Mouse (Mus musculus) 3134 (cell line): Measurements from ENCODE around the gene Nyap1.
A peak's percentile ranks its signal among the peaks of the same experiment; 100 is the strongest.

Experiments
- DNase-seq: peaks from one replicate; pipeline ENCODE4 v3.0.0-alpha.2; 2011; ENCODE audit warnings: low spot score; ENCODE audit not compliant: insufficient read length; ENCODE audit errors: extremely low read depth

The Nyap1 gene

DNA sequence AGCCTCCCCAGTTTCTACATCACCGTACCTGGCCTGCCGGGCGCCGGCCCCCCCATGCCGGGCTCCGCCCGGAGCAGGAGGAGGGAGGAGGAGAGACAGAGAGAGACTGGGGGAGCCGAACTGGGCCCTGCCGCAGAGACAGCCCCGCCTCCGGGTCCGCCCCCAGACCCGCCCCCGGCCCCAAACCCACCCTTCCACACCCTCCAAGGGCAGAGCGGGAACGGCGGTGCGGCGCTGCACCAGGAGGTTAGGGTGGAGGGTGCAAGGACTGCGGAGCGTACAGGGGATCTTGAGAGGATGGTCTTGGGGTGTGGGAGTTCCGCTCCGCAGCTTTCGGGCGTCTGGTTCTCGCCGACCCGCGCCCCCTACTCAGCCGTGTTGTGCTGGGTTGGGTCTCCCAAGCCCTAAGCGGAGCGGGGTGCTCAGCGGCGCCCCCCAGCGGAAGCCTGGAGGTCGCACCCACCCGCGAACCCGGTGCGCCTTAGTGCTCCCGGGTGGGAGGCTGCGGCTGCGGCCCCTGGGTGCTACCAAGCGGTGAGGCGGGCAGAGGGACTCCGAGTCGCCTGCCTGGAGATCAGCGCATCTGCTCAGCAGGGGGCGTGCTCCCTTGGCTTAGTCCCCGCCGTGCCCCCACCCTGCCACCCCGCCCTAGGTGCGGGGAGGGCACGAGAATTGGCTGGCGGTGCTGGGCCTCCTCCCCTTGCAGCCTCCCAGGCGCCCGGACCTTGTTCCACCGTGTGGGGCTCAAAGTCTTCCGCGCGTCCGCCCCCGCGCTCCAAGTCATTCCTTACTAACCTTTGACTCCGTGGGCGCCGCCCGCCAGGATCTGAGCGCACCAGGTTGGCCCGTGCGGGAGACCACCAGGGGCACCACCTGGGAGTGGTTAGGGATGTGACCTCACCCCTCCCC is at the start of gene Nyap1:
Gene Nyap1, minus strand, starts transcription at position 585 of the 909 bp plus-strand sequence.
- peak; percentile 89 for DNase-seq

GRCm38 (mm10) chr5:137788946-137789531 is 47.6 kb upstream of the Nyap1 start:
- DNase-seq: no peak

GRCm38 (mm10) chr5:137788171-137788570 is 46.8 kb upstream of the Nyap1 start:
- no peak for DNase-seq

DNA sequence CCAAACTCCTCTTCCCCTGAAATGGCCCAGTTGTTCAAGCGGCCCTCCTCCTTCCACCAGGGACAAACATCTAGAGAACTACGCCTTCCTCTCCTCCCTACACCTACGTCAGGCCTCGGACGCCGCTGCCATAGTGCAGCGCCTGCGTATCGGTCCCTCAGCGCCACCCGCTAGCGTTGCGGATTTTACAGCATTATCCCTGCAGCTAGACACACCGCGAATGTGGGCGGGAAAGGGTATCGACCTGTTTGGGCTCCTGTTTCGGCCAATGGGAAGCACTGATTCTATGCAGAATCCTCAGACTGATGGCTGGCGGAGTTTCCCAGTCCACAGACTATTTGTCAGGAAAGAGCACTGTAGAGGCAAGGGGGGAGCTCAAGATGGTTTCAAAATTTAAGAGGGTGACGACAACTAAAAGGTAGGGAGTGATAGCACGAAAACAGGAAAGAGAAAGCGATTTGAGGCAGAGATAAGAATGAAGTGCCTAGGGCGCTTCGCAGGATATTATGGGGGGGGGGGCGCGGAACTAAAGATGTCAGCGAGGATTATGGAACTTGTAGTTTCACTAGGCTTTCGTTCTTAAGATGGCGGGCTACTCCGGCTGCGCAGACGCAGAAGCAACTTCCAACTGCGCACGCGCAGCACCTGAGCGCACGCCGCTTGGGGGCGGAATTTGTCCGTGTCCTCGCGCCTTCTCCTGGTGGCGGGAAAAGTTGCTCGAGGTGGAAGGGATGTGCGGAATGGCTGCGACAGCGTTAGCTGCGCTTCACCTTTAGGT is 45.9 kb upstream of the Nyap1 start, which contains the start of the genes Mepce and Zcwpw1:
Gene Mepce, minus strand, starts transcription at position 505 of the 778 bp plus-strand sequence.
Gene Zcwpw1, plus strand, starts transcription at position 648 of the 778 bp plus-strand sequence.
- peak; percentile 76 for DNase-seq

DNA sequence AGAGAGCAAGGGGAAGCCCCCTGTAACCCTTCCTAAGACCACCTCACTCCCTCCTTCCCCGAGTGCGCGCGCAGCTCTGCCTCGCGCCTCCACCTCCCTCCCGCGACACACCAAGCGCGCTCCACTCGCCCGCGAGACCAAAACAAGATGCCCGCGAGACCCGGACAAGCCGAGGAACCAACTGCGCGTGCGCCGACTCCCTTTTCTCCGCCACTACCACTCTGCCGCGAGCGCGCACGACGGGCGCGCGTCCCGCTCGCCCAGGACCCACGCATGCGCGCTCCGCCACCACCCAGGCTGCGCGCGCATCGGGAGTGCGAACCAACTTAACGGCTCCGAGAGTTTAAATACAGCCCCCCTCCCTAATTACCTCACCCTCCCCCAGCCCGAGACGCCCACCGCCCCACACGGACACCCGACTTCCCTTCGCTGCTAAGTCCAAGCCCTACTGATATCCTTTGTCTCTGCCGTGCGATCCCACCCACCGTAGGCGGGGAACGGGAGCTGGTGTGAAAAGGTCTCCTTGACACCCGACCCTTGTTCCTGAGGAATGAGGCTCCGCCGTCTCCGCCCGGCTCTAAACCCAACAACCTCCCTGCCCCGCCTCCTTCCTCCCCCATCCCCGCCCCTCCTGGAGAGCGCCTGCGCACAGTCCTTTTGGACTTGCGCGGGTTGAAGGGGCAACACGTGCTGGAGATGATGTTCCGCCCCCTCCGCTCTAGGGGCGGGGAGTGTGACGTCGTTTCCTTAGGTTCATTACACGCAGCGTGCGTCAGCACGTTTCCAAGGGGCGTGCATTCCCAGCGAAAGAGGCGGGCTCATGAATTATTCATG is 44.9 kb upstream of the Nyap1 start:
- DNase-seq: peak; percentile 99

- peak; percentile 29 for DNase-seq
Observed at GRCm38 (mm10) chr5:137785164-137786031, 44.0 kb upstream of the Nyap1 start.

GRCm38 (mm10) chr5:137784546-137784945 is 43.1 kb upstream of the Nyap1 start:
- no peak for DNase-seq

DNA sequence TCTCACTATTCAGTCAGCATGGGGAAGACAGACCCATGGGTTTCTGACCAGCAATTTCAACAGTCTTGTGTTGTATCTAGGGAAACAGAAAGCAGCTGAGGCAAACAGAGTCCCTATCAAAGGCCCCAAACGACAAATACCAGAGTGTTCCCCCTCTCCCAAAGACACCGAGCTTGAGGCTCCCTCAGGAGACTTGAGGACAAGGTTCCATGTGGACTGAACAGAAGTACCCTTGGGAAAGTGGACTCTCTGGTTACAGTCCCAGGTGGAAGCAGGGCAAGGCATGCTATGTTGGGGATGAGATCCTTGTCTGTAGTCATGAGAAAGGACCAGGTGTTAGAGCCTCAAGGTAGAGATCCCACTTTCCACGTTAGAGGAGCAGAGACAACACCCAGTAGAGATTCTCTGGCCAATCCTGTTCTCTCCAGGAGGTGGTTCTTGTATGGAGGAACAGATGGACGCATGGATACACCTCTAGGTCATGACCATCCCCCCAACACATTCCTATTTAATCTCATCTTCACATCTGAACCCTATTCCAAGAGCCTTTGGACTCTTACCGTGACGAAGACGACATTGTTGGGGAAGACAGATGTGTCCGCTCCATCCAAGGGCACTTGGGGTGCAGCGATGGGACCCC is 42.6 kb upstream of the Nyap1 start:
- DNase-seq: no peak

- DNase-seq: no peak
Observed at GRCm38 (mm10) chr5:137782776-137783522, 41.5 kb upstream of the Nyap1 start.

- DNase-seq: no peak
Observed at GRCm38 (mm10) chr5:137781661-137782060, 40.3 kb upstream of the Nyap1 start.

DNA sequence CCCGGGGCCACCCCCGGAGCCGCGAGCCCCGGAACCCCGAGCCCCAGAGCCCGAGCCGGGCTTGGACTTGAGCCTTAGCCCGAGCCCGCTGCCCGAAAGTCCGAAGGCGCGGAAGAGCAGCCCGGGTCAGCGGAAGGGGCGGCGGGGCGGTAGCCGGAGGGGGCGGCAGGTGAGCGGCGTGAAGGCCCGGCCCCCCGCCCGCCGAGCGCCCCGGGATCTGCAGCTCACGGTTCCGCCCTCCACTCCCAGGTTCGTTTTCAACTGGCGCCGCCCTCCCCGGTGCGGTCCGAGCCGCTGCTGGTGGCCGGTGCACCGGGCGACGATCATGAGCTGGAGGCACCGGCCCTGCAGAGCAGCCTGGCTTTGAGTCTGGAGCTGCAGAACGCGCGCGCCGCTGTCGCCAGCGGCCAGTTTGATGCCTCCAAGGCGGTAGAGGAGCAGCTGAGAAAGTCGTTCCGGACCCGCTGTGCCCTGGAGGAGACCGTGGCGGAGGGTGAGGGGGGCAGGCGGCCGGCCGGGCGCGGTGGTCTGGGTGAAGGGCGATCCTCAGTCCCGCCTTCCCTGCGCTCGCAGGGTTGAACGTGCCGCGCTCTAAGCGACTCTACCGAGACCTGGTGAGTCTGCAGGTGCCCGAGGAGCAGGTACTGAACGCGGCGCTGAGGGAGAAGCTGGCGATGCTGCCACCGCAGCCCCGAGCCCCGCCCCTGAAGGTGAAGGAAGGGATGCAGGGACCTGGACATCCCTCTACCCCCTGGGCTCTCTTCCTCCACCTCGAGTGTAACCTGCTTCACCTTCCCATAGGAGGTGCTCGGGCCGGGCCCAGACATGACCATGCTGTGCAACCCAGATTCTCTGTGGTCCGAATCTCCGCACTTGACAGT is 37.9 kb upstream of the Nyap1 start:
- peak; percentile 67 for DNase-seq

DNA sequence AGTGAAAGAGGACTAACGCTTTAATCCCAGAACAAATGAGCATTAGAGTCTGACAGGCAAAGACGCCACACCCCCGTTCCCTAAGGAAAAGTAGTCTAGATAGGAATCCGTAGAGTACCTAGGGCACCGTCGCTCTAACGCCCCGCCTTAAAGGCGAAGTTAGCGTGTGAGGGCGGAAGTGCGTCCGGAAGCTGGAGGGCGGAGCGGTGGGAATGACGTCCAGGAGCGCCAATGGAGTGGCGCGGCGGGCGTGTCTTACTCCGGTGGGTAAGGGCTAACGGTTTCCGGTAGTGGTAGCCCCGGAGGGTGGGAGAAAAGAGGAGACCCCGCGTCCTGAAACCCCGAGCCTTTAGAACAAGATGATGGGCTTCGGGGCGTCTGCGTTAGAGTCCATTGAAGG is 37.2 kb upstream of the Nyap1 start, which contains the start of gene Ppp1r35:
Gene Ppp1r35, plus strand, starts transcription at position 215 of the 400 bp plus-strand sequence.
- DNase-seq: peak; percentile 99

DNA sequence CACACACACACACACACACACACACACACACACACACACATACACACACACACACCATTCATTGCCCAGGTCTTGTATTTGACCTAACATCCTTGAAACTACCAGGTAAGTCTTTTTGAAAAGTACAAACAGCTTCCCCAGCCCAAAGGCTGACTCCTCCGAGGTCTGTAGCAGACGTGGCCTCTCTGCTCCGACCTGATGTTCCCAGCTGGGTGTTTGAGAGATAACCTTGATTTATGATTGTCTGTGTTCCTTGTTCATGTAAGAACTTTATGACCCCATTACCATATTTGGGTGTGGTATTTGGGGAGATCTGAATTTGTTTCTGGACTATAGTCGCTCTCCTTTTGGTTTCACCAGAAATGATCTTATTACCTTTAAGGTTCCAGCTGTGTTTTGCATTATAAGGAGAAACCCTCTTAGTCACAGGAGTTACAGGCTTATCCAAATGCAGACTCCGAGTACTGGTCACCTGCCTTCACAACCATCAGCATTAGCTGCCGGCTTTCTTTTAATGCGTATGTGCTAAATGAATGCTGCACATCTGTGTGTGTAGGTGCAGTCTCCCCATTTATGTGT is 35.9 kb upstream of the Nyap1 start:
- DNase-seq: no peak

DNA sequence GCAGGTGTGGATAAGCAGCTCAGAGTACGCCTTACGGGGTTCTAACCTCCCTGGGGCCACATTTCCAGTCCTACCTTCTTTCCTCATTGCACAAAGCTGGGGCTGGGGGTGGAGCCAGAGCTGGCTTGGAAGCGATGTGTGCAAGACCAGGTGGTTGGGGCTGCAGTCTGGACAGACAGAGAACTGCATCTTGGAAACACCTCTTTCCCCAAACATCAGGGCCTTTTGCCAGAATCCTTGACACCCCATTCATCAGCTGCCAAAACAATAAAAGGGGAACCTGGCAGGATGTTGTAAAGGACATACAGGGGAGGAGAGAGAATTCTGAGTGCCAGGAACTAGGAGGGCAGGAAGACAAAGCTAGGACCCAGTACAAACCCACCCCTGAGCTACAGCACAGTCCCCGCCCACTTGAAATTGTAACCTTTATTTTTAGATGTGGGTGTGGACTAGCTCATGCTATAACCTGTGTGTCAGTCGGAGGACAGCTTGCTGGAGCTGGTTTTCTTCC is 35.1 kb upstream of the Nyap1 start:
- peak; percentile 44 for DNase-seq

- DNase-seq: no peak
Observed at GRCm38 (mm10) chr5:137775587-137776290, 34.3 kb upstream of the Nyap1 start.

GRCm38 (mm10) chr5:137772755-137773154 is 31.3 kb upstream of the Nyap1 start:
- DNase-seq: no peak
